Mouse (Mus musculus): ENCODE data around the gene Egfl8. TPM values are rescaled to one million over a fixed set of nuclear protein-coding genes. Genes with fewer than 3 reads are reported as not detected.
A peak's percentile ranks its signal among the peaks of the same experiment; 100 is the strongest.

Gene Egfl8
- total RNA-seq, 2 experiments from 2014 or later: 6.1 to 9.9 TPM

- DNase-seq: peak; percentile 2
Measured at GRCm38 (mm10) chr17:34596098-34596497, 19.7 kb downstream of the Egfl8 start.

- DNase-seq: no peak
Measured at GRCm38 (mm10) chr17:34593752-34594525, 21.8 kb downstream of the Egfl8 start.

GRCm38 (mm10) chr17:34592581-34593549 is 22.9 kb downstream of the Egfl8 start:
- DNase-seq: peak; percentile 59

- peak; percentile 97 for DNase-seq
Measured at GRCm38 (mm10) chr17:34591994-34592375, 23.8 kb downstream of the Egfl8 start.

- peak; percentile 42 for DNase-seq
Measured at GRCm38 (mm10) chr17:34591029-34591993, 24.5 kb downstream of the Egfl8 start, which contains the start of gene Pbx2. Gene Pbx2 (plus strand): TSS chr17:34591266.

- DNase-seq: no peak
Measured at GRCm38 (mm10) chr17:34590154-34590987, 25.4 kb downstream of the Egfl8 start.

GRCm38 (mm10) chr17:34589681-34590101 is 26.1 kb downstream of the Egfl8 start, which contains the start of gene Gpsm3:
Gene Gpsm3 (plus strand): TSS chr17:34589806.
- peak; percentile 54 for DNase-seq

GRCm38 (mm10) chr17:34589206-34589605 is 26.6 kb downstream of the Egfl8 start:
- DNase-seq: no peak

- DNase-seq: no peak
Measured at GRCm38 (mm10) chr17:34588767-34589166, 27.0 kb downstream of the Egfl8 start.

- DNase-seq: no peak
Measured at GRCm38 (mm10) chr17:34587814-34588213, 28.0 kb downstream of the Egfl8 start.

- peak; percentile 99 for DNase-seq
Measured at GRCm38 (mm10) chr17:34587423-34587811, 28.4 kb downstream of the Egfl8 start.

GRCm38 (mm10) chr17:34586796-34587422 is 28.9 kb downstream of the Egfl8 start:
- DNase-seq: peak; percentile 91

GRCm38 (mm10) chr17:34585877-34586771 is 29.6 kb downstream of the Egfl8 start:
- DNase-seq: peak; percentile 20

GRCm38 (mm10) chr17:34585121-34585520 is 30.6 kb downstream of the Egfl8 start:
- no peak for DNase-seq

- no peak for DNase-seq
Measured at GRCm38 (mm10) chr17:34583819-34584218, 32.0 kb downstream of the Egfl8 start.

- no peak for DNase-seq
Measured at GRCm38 (mm10) chr17:34583397-34583796, 32.4 kb downstream of the Egfl8 start.

- DNase-seq: no peak
Measured at GRCm38 (mm10) chr17:34582528-34582927, 33.2 kb downstream of the Egfl8 start.

GRCm38 (mm10) chr17:34578070-34578469 is 37.7 kb downstream of the Egfl8 start:
- DNase-seq: no peak

- DNase-seq: no peak
Measured at GRCm38 (mm10) chr17:34576577-34576976, 39.2 kb downstream of the Egfl8 start.
